Comparison of ENCODE assay signal across 8 mouse cellular contexts in the genomic region with DNA sequence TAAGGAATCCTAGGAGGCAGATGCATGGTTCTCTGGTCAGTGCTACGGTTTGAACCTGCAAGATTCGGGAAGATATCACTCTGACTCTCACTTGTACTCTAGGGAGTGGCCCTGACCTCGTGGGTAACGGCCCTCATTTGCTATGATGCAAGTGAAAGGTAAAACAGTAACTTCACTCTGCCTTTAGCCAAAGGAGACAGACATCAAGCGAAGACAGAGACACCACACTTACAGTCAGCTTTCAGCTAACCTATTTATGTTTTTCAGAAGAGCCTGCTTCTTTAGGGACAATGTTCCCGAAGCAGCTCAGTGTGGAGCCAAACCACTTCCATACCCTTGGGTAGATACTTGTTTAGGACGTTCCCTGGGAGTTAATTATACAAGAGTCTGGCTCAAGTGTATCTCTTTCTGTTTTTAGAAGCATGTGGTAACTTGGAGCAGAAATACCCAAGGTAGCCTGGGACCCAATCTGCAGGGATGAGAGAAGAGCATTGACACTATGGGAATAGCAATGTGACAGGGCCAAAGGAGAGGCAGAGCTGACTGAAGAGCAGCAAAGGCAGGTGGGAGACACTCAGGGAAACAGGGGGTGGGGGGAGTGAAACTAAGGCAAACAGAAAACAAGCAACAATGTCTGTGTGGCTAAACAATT. TPM values are rescaled to one million over a fixed set of nuclear protein-coding genes. Genes with fewer than 3 reads are reported as not detected.
DNase-seq lines count a peak whose midpoint lies in the region; ATAC-seq and TF ChIP-seq lines count a peak whose summit lies in the region.

No protein-coding gene starts in this region.

- 83% methylated on average over 7 of the region's 7 CpGs for WGBS in hindbrain, embryonic 15.5 days
- 52% methylated on average over 7 of the region's 7 CpGs for WGBS in liver, postnatal 0 days (ENCODE audit: insufficient replicate concordance)

- no peak for ATAC-seq in hindbrain, embryonic 15.5 days (ENCODE audit: low FRiP score, low read depth)
- no peak for ATAC-seq in liver, postnatal 0 days
- no peak for ATAC-seq in frontal cortex, adult (ENCODE audit: low TSS enrichment)

- no peaks in the 10 kb centered on the region for H3K9me3 ChIP-seq in hindbrain, embryonic 15.5 days
- H3K9me3 ChIP-seq in liver, postnatal 0 days (ENCODE audit: low read length), result no peaks in the 10 kb centered on the region

- TF ChIP-seq EP300 in liver, postnatal 0 days (IDR thresholded peaks at IDR 0.05; ENCODE audit: low read depth), result no peak

- peak overlapping the region; percentile 93; the same call in 1 of the 2 replicates for H3K4me3 ChIP-seq in cortical plate, adult 2 months (ENCODE audit: insufficient read depth, low read length)
- no peak overlapping the region for H3K4me3 ChIP-seq in hindbrain, embryonic 15.5 days
- H3K4me3 ChIP-seq in liver, postnatal 0 days (ENCODE audit: low read depth, low read length), result peak overlapping the region; percentile 46

- H3K4me2 ChIP-seq in hindbrain, embryonic 15.5 days, result peak overlapping the region; percentile 71
- H3K4me2 ChIP-seq in liver, postnatal 0 days (ENCODE audit: low read depth, low read length), result peak overlapping the region; percentile 66

- no peaks in the 10 kb centered on the region for H3K36me3 ChIP-seq in hindbrain, embryonic 15.5 days
- H3K36me3 ChIP-seq in liver, postnatal 0 days (replicated peaks; ENCODE audit: insufficient read depth, low read length), result no peaks in the 10 kb centered on the region

- no peak overlapping the region for H3K9ac ChIP-seq in hindbrain, embryonic 15.5 days
- H3K9ac ChIP-seq in liver, postnatal 0 days (replicated peaks), result peak overlapping the region; percentile 67

- H3K27ac ChIP-seq in cortical plate, adult 2 months (ENCODE audit: insufficient read depth, low read length), result no peak overlapping the region
- H3K27ac ChIP-seq in hindbrain, embryonic 15.5 days (replicated peaks), result peak overlapping the region; percentile 98
- peak overlapping the region; percentile 95 for H3K27ac ChIP-seq in liver, postnatal 0 days (ENCODE audit: low read depth)

- no peaks in the 10 kb centered on the region for H3K27me3 ChIP-seq in hindbrain, embryonic 15.5 days
- no peaks in the 10 kb centered on the region for H3K27me3 ChIP-seq in liver, postnatal 0 days (ENCODE audit: insufficient read depth, low read length)

- TF ChIP-seq POLR2A in cortical plate, adult 2 months (IDR thresholded peaks at IDR 0.05; ENCODE audit: extremely low read depth, insufficient read depth, low read length), result no peak

- TF ChIP-seq CTCF in cortical plate, adult 2 months (IDR thresholded peaks at IDR 0.05; ENCODE audit: extremely low read depth, insufficient read depth, low read length), result no peak
- TF ChIP-seq CTCF in liver, postnatal 0 days (IDR thresholded peaks at IDR 0.05; ENCODE audit: low read depth), result no peak

- H3K4me1 ChIP-seq in cortical plate, adult 2 months (ENCODE audit: control insufficient read depth, insufficient read depth, low read length), result peaks cover 3% of the 10 kb centered on the region; the same call in 1 of the 2 replicates
- H3K4me1 ChIP-seq in hindbrain, embryonic 15.5 days (replicated peaks), result peaks cover 26% of the 10 kb centered on the region
- peaks cover 30% of the 10 kb centered on the region for H3K4me1 ChIP-seq in liver, postnatal 0 days (ENCODE audit: insufficient read depth)

- DNase-seq in kidney, adult 18-20 months, result peak; percentile 15
- no peak for DNase-seq in kidney, postnatal 4 days
- peak; percentile 48 for DNase-seq in liver, postnatal 0 days
- no peak for DNase-seq in embryo, embryonic 9.5 days (ENCODE audit: extremely low spot score)
- no peak for DNase-seq in embryo, embryonic 11 days

RNA-seq across cellular contexts. Expression of a gene that starts 1.2 kb away (rescaled TPM):
- polyA plus RNA-seq in cortical plate, adult 2 months (2012; rRNA removed), result 137 and 156 TPM in 2 replicates
- 17.3 and 22.4 TPM in 2 replicates for polyA plus RNA-seq in hindbrain, embryonic 15.5 days (2015; fragmentation: Nextera tagmentation; extraction: Ambion mirVana)
- polyA plus RNA-seq in liver, postnatal 0 days (2015; fragmentation: Nextera tagmentation; extraction: Ambion mirVana), result 107 and 123 TPM in 2 replicates

RNA-seq across cellular contexts. Expression of a gene that starts 2.4 kb away (rescaled TPM):
- polyA plus RNA-seq in cortical plate, adult 2 months (2012; rRNA removed), result not detected in 2 replicates
- polyA plus RNA-seq in hindbrain, embryonic 15.5 days (2015; fragmentation: Nextera tagmentation; extraction: Ambion mirVana), result 0.27 TPM in 1 of 2 replicates, not detected in the other
- 0.78 and 1.5 TPM in 2 replicates for polyA plus RNA-seq in liver, postnatal 0 days (2015; fragmentation: Nextera tagmentation; extraction: Ambion mirVana)

RNA-seq across cellular contexts. Expression of a gene that starts 4.0 kb away (rescaled TPM):
- polyA plus RNA-seq in cortical plate, adult 2 months (2012; rRNA removed), result 5.5 and 18.0 TPM in 2 replicates
- polyA plus RNA-seq in hindbrain, embryonic 15.5 days (2015; fragmentation: Nextera tagmentation; extraction: Ambion mirVana), result 28.7 and 39.4 TPM in 2 replicates
- polyA plus RNA-seq in liver, postnatal 0 days (2015; fragmentation: Nextera tagmentation; extraction: Ambion mirVana), result 224 and 229 TPM in 2 replicates

RNA-seq across cellular contexts. Expression of a gene that starts 5.1 kb away (rescaled TPM):
- polyA plus RNA-seq in cortical plate, adult 2 months (2012; rRNA removed), result 9.2 and 10.1 TPM in 2 replicates
- 1.2 and 1.7 TPM in 2 replicates for polyA plus RNA-seq in hindbrain, embryonic 15.5 days (2015; fragmentation: Nextera tagmentation; extraction: Ambion mirVana)
- polyA plus RNA-seq in liver, postnatal 0 days (2015; fragmentation: Nextera tagmentation; extraction: Ambion mirVana), result 5.0 and 8.1 TPM in 2 replicates

RNA-seq across cellular contexts. Expression of a gene that starts 19.1 kb away (rescaled TPM):
- polyA plus RNA-seq in cortical plate, adult 2 months (2012; rRNA removed), result 3.1 and 3.6 TPM in 2 replicates
- polyA plus RNA-seq in hindbrain, embryonic 15.5 days (2015; fragmentation: Nextera tagmentation; extraction: Ambion mirVana), result 4.5 and 6.5 TPM in 2 replicates
- 40.3 and 56.7 TPM in 2 replicates for polyA plus RNA-seq in liver, postnatal 0 days (2015; fragmentation: Nextera tagmentation; extraction: Ambion mirVana)

Comparison
In these comparisons a context has a peak if more than half of its experiments do, and no peak if none do; other contexts are left out.
1. DNase-seq: peak in kidney, adult 18-20 months (single experiment) and liver, postnatal 0 days (single experiment); none in kidney, postnatal 4 days (0 of 2), embryo, embryonic 9.5 days (single experiment) and embryo, embryonic 11 days (single experiment).